Mouse (Mus musculus): ENCODE measurements around the gene Psmd5.

DNA sequence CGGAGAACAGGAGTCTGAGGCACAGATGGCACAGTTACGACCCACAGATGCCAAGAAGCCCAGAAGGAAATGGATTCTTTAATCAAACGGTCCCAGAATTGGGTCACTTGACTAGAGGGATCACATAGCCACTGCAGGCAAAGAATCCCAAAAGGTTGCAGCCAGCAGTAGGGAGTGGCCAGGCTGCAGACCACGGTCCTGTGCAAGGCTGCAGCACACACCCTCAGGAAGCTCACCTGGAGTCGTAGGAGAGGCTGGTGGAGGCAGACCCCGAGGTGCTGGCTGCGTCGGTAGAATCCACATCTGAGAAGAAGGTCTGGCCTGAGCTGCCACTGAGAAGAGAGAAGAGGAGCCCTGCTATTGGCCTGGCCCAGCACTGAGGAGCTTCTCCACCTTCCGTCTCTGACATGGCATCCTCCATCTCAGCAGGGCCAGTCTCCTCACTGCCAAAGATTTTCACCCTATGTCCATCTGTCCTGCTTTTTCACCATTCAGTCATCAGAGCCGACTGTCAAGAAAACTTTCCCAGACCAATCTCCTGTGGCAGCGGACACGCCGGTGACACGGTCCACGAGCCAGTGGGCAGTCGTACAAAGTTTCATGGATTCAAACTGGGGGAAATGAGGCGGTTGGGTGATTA, 22.2 kb upstream of the Psmd5 start:
- TF ChIP-seq POLR2A (IDR thresholded peaks at IDR 0.05; ENCODE audit: low read depth, low read length) (no peak), CTCF (IDR thresholded peaks at IDR 0.05; ENCODE audit: borderline replicate concordance, insufficient read depth, low read length) (no peak)
